ENCODE assay signal across 11 mouse cellular contexts in genomic region chr11:106751039-106752018, GRCm38 (mm10). TPM values are rescaled to one million over a fixed set of nuclear protein-coding genes. Genes with fewer than 3 reads are reported as not detected.
A peak's percentile ranks its signal among the peaks of the same experiment; 100 is the strongest.
DNase-seq lines count a peak whose midpoint lies in the region; ATAC-seq and TF ChIP-seq lines count a peak whose summit lies in the region.
"Had no signal": no experiment of that assay in that cellular context is flagged by ENCODE, and none has a peak within 500 bp of the region (broad histone marks: within the 10 kb centered on the region; RNA-seq: fewer than 3 reads in every experiment).

TSS of gene Milr1 (plus strand) at chr11:106751226.

- H3K36me3 ChIP-seq in liver, postnatal 0 days (replicated peaks; ENCODE audit: insufficient read depth, low read length), result peaks cover 5% of the 10 kb centered on the region; the same call in 1 of the 2 replicates
- H3K36me3 ChIP-seq in forebrain, embryonic 15.5 days, result no peaks in the 10 kb centered on the region
- H3K36me3 ChIP-seq: embryonic facial prominence, embryonic 13.5 days had no signal

- TF ChIP-seq EP300 in liver, postnatal 0 days (IDR thresholded peaks at IDR 0.05; ENCODE audit: low read depth), result 0 out of 2 replicates have a peak, but pooled peaks have one; percentile 2

- peak within 1 kb of the TSS; percentile 93 for H3K27ac ChIP-seq in bone marrow, adult 2 months (ENCODE audit: control insufficient read depth, insufficient read depth, low read depth, low read length, poor library complexity)
- peak within 1 kb of the TSS; percentile 82 for H3K27ac ChIP-seq in liver, postnatal 0 days (ENCODE audit: low read depth)
- no peak within 1 kb of the TSS for H3K27ac ChIP-seq in forebrain, embryonic 15.5 days (replicated peaks)
- H3K27ac ChIP-seq: embryonic facial prominence, embryonic 13.5 days had no signal

- no peak for TF ChIP-seq CTCF in bone marrow, adult 2 months (IDR thresholded peaks at IDR 0.05; ENCODE audit: control insufficient read depth, insufficient read depth, low read length)
- no peak for TF ChIP-seq CTCF in liver, postnatal 0 days (IDR thresholded peaks at IDR 0.05; ENCODE audit: low read depth)

- intact Hi-C loops in left cerebral cortex, postnatal 36 days (cut with DNase I), result no loop called here

- peak within 1 kb of the TSS; percentile 89 for H3K4me3 ChIP-seq in bone marrow, adult 2 months (replicated peaks; ENCODE audit: control insufficient read depth, low read depth, low read length)
- peak within 1 kb of the TSS; percentile 33 for H3K4me3 ChIP-seq in liver, postnatal 0 days (ENCODE audit: low read depth, low read length)
- no peak within 1 kb of the TSS for H3K4me3 ChIP-seq in forebrain, embryonic 15.5 days
- H3K4me3 ChIP-seq: embryonic facial prominence, embryonic 13.5 days had no signal

- peak; percentile 28 for DNase-seq in lung, postnatal 25 days (ENCODE audit: low spot score)
- DNase-seq in lung, postnatal 4 days, result no peak
- no peak for DNase-seq in liver, postnatal 0 days
- peak; percentile 42 for DNase-seq in thymus, postnatal 25 days
- DNase-seq in left cerebral cortex, postnatal 36 days (ENCODE audit: low spot score in 2 of 2), result no peak
- DNase-seq in adrenal gland, adult 2 months, result no peak

- no peak for TF ChIP-seq POLR2A in bone marrow, adult 2 months (IDR thresholded peaks at IDR 0.05; ENCODE audit: borderline replicate concordance, control insufficient read depth, low read depth, low read length)

- H3K4me1 ChIP-seq in bone marrow, adult 2 months (ENCODE audit: control insufficient read depth, insufficient read depth, low read length), result peaks cover 6% of the 10 kb centered on the region; the same call in 1 of the 2 replicates
- H3K4me1 ChIP-seq in liver, postnatal 0 days (ENCODE audit: insufficient read depth), result peaks cover 20% of the 10 kb centered on the region
- H3K4me1 ChIP-seq in forebrain, embryonic 15.5 days, result no peaks in the 10 kb centered on the region
- H3K4me1 ChIP-seq: embryonic facial prominence, embryonic 13.5 days had no signal

- peak within 1 kb of the TSS; percentile 56 for H3K4me2 ChIP-seq in liver, postnatal 0 days (ENCODE audit: low read depth, low read length)
- no peak within 1 kb of the TSS for H3K4me2 ChIP-seq in forebrain, embryonic 15.5 days (replicated peaks)
- H3K4me2 ChIP-seq: embryonic facial prominence, embryonic 13.5 days had no signal

- 2% methylated on average over 17 of the region's 17 CpGs for WGBS in bone marrow, adult 2 months
- WGBS in liver, postnatal 0 days (ENCODE audit: insufficient replicate concordance), result 34% methylated on average over 17 of the region's 17 CpGs
- WGBS in forebrain, embryonic 15.5 days, result 91% methylated on average over 17 of the region's 17 CpGs

- ATAC-seq in liver, postnatal 0 days, result peak; percentile 41
- ATAC-seq in forebrain, embryonic 15.5 days (replicated peaks), result no peak

- no peaks in the 10 kb centered on the region for H3K9me3 ChIP-seq in liver, postnatal 0 days (ENCODE audit: low read length)
- H3K9me3 ChIP-seq in forebrain, embryonic 15.5 days, result 0 out of 2 replicates have a peak, but pooled peaks cover 2% of the 10 kb centered on the region
- H3K9me3 ChIP-seq: embryonic facial prominence, embryonic 13.5 days had no signal

- H3K9ac ChIP-seq in liver, postnatal 0 days (replicated peaks), result peak within 1 kb of the TSS; percentile 10
- H3K9ac ChIP-seq in forebrain, embryonic 15.5 days (replicated peaks), result no peak within 1 kb of the TSS
- H3K9ac ChIP-seq: embryonic facial prominence, embryonic 13.5 days had no signal

- no peaks in the 10 kb centered on the region for H3K27me3 ChIP-seq in liver, postnatal 0 days (ENCODE audit: insufficient read depth, low read length)
- no peaks in the 10 kb centered on the region for H3K27me3 ChIP-seq in forebrain, embryonic 15.5 days
- H3K27me3 ChIP-seq: embryonic facial prominence, embryonic 13.5 days had no signal

RNA-seq across cellular contexts. Expression of gene Milr1, which starts in this region (rescaled TPM):
- 8.9 and 38.3 TPM in 2 replicates for polyA plus RNA-seq in bone marrow, adult 2 months (2011; ENCODE audit: insufficient read depth, insufficient read length, low replicate concordance, missing spikeins)
- polyA plus RNA-seq in liver, postnatal 0 days (2015; fragmentation: Nextera tagmentation; extraction: Ambion mirVana), result 4.1 and 5.1 TPM in 2 replicates
- total RNA-seq in left cerebral cortex, postnatal 36 days (2021), result under 1 TPM in 1 of 2 experiments, not detected in 1; 0.25 TPM
- total RNA-seq in adrenal gland, adult 2 months (2021), result 1 to 10 TPM in 1 of 2 experiments, under 1 TPM in 1; 0.81 to 2.6 TPM
- not detected in 2 replicates for polyA plus RNA-seq in adrenal gland, adult 2 months (2012; rRNA removed)
- 0.52 and 1.2 TPM in 2 replicates for polyA plus RNA-seq in forebrain, embryonic 15.5 days (2015; fragmentation: Nextera tagmentation; extraction: Ambion mirVana)
- total RNA-seq: gastrocnemius, postnatal 25 days; layer of hippocampus, postnatal 14 days had no signal

Comparison
In these comparisons a context has a peak if more than half of its experiments do, and no peak if none do; other contexts are left out.
1. DNase-seq: peak in lung, postnatal 25 days (single experiment) and thymus, postnatal 25 days (single experiment); none in lung, postnatal 4 days (0 of 2), liver, postnatal 0 days (single experiment), left cerebral cortex, postnatal 36 days (0 of 2) and adrenal gland, adult 2 months (single experiment).